ENCODE assay signal across 8 mouse cellular contexts in genomic region chr6:39557723-39558261, GRCm38 (mm10). TPM values are rescaled to one million over a fixed set of nuclear protein-coding genes. Genes with fewer than 3 reads are reported as not detected.
DNase-seq lines count a peak whose midpoint lies in the region; ATAC-seq lines count a peak whose summit lies in the region.

TSS of gene Dennd2a (minus strand) at chr6:39557867.

- no peaks in the 10 kb centered on the region for H3K9me3 ChIP-seq in hindbrain, embryonic 14.5 days (ENCODE audit: control insufficient read depth, low read length)

- ATAC-seq in common myeloid progenitor, adult 5-6 weeks (replicated peaks; ENCODE audit: low read depth, poor library complexity, severe bottlenecking): peak; percentile 41
- ATAC-seq in hindbrain, embryonic 14.5 days (ENCODE audit: low FRiP score): peak; percentile 95

- peak within 1 kb of the TSS; percentile 75 for H3K4me2 ChIP-seq in hindbrain, embryonic 14.5 days (replicated peaks)

- H3K9ac ChIP-seq in hindbrain, embryonic 14.5 days: peak within 1 kb of the TSS; percentile 91

- WGBS in hindbrain, embryonic 14.5 days: under 1% methylated on average over 39 of the region's 50 CpGs

- H3K4me3 ChIP-seq in hindbrain, embryonic 14.5 days (replicated peaks; ENCODE audit: low read length): peak within 1 kb of the TSS; percentile 87

- no peaks in the 10 kb centered on the region for H3K36me3 ChIP-seq in hindbrain, embryonic 14.5 days (replicated peaks; ENCODE audit: control insufficient read depth, insufficient read depth)

- no peaks in the 10 kb centered on the region for H3K27me3 ChIP-seq in hindbrain, embryonic 14.5 days (ENCODE audit: control insufficient read depth, insufficient read depth, low read length)

- peaks cover 33% of the 10 kb centered on the region for H3K4me1 ChIP-seq in hindbrain, embryonic 14.5 days (replicated peaks; ENCODE audit: control insufficient read depth, insufficient read depth, low read length)

- DNase-seq in adrenal gland, postnatal 10 days: peak; percentile 87
- peak; percentile 65 to 73 for DNase-seq in gastrocnemius, adult 8-10 months (ENCODE audit: low spot score in 2 of 2)
- peak; percentile 89 for DNase-seq in hindbrain, embryonic 14.5 days (ENCODE audit: low spot score)
- peak; percentile 80 to 87 for DNase-seq in left cerebral cortex, adult 18-20 months (ENCODE audit: low spot score in 2 of 2)
- peak; percentile 69 for DNase-seq in lung, postnatal 36 days
- DNase-seq in right cerebral cortex, postnatal 10 days (ENCODE audit: low spot score in 2 of 2): peak; percentile 94 to 95
- DNase-seq in spleen, adult 12 weeks (ENCODE audit: low spot score): no peak

- peak within 1 kb of the TSS; percentile 94 for H3K27ac ChIP-seq in hindbrain, embryonic 14.5 days

RNA-seq across cellular contexts. Expression of gene Dennd2a, which starts in this region (rescaled TPM):
- total RNA-seq in adrenal gland, postnatal 10 days (2021): 10 to 100 TPM; 14.3 to 16.0 TPM
- total RNA-seq in common myeloid progenitor, adult 5-6 weeks (2017): not detected in 2 replicates
- 1 to 10 TPM; 1.5 to 2.8 (median 2.1) TPM for total RNA-seq in gastrocnemius, adult 8-10 months (2022)
- 19.1 and 21.8 TPM in 2 replicates for polyA plus RNA-seq in hindbrain, embryonic 14.5 days (2014; fragmentation: Nextera tagmentation; extraction: Ambion mirVana)
- total RNA-seq in left cerebral cortex, adult 18-20 months (2021): 10 to 100 TPM; 25.6 to 26.8 TPM

Comparison
In these comparisons a context has a peak if more than half of its experiments do, and no peak if none do; other contexts are left out.
1. RNA of gene Dennd2a (total RNA-seq): 25.6 to 26.8 TPM in left cerebral cortex, adult 18-20 months and 14.3 to 16.0 TPM in adrenal gland, postnatal 10 days; 1.5 to 2.8 TPM in gastrocnemius, adult 8-10 months and not detected in common myeloid progenitor, adult 5-6 weeks; every median in the first group is over 4 times any median in the second.
2. Peak in ATAC-seq in common myeloid progenitor, adult 5-6 weeks; RNA of the gene not detected or under 1 TPM.